Comparison of ENCODE assay signal across 15 mouse cellular contexts in genomic region chr6:34906661-34907060, GRCm38 (mm10). TPM values are rescaled to one million over a fixed set of nuclear protein-coding genes. Genes with fewer than 3 reads are reported as not detected.
DNase-seq lines count a peak whose midpoint lies in the region; ATAC-seq and TF ChIP-seq lines count a peak whose summit lies in the region.
"Had no signal": no experiment of that assay in that cellular context is flagged by ENCODE, and none has a peak within 500 bp of the region (broad histone marks: within the 10 kb centered on the region; RNA-seq: fewer than 3 reads in every experiment).

No protein-coding gene starts in this region.

- H3K4me1 ChIP-seq in lung, postnatal 0 days (ENCODE audit: insufficient read depth, low read depth, low read length), result peaks cover 17% of the 10 kb centered on the region; the same call in 1 of the 2 replicates
- H3K4me1 ChIP-seq in midbrain, embryonic 15.5 days, result peaks cover 17% of the 10 kb centered on the region

- H3K9ac ChIP-seq in lung, postnatal 0 days (replicated peaks; ENCODE audit: low read depth), result no peak overlapping the region
- no peak overlapping the region for H3K9ac ChIP-seq in midbrain, embryonic 15.5 days
- H3K9ac ChIP-seq: forebrain, embryonic 12.5 days; heart, embryonic 15.5 days had no signal

- peaks cover 71% of the 10 kb centered on the region for H3K79me2 ChIP-seq in macrophage (ENCODE audit: inconsistent target)

- no peak overlapping the region for H3K4me2 ChIP-seq in lung, postnatal 0 days (replicated peaks; ENCODE audit: low read depth, low read length)
- no peak overlapping the region for H3K4me2 ChIP-seq in midbrain, embryonic 15.5 days
- H3K4me2 ChIP-seq: forebrain, embryonic 12.5 days; heart, embryonic 15.5 days had no signal

- TF ChIP-seq EP300 in lung, postnatal 0 days (IDR thresholded peaks at IDR 0.05), result no peak

- no peaks in the 10 kb centered on the region for H3K27me3 ChIP-seq in lung, postnatal 0 days (replicated peaks; ENCODE audit: insufficient read depth, low read length)
- H3K27me3 ChIP-seq in midbrain, embryonic 15.5 days (replicated peaks), result no peaks in the 10 kb centered on the region
- H3K27me3 ChIP-seq: forebrain, embryonic 12.5 days; heart, embryonic 15.5 days had no signal

- peak; percentile 38 for DNase-seq in gastrocnemius, postnatal 25 days
- DNase-seq in gastrocnemius, postnatal 4 days (ENCODE audit: low spot score in 2 of 2), result no peak
- peak; percentile 33 for DNase-seq in lung, postnatal 0 days (ENCODE audit: low spot score)
- no peak for DNase-seq in lung, postnatal 14 days
- DNase-seq in kidney, adult 9 months, result peak; percentile 96
- DNase-seq in testis, postnatal 14 days (ENCODE audit: low spot score), result no peak

- no peak for ATAC-seq in lung, postnatal 0 days
- no peak for ATAC-seq in midbrain, embryonic 15.5 days (replicated peaks)
- ATAC-seq: CD4-positive, CD25-positive, alpha-beta regulatory T cell, adult 4 months had no signal

- peaks cover 7% of the 10 kb centered on the region; the same call in 1 of the 2 replicates for H3K36me3 ChIP-seq in lung, postnatal 0 days (ENCODE audit: insufficient read depth, low read length)
- peaks cover 23% of the 10 kb centered on the region; the same call in 1 of the 2 replicates for H3K36me3 ChIP-seq in macrophage (ENCODE audit: inconsistent target)
- H3K36me3 ChIP-seq in midbrain, embryonic 15.5 days (replicated peaks), result peaks cover 15% of the 10 kb centered on the region; the same call in 1 of the 2 replicates

- TF ChIP-seq CTCF in lung, postnatal 0 days (IDR thresholded peaks at IDR 0.05), result no peak

- H3K4me3 ChIP-seq in lung, postnatal 0 days (ENCODE audit: low read depth, low read length), result no peak overlapping the region
- H3K4me3 ChIP-seq in macrophage (ENCODE audit: inconsistent target), result no peak overlapping the region
- no peak overlapping the region for H3K4me3 ChIP-seq in midbrain, embryonic 15.5 days
- H3K4me3 ChIP-seq: forebrain, embryonic 12.5 days; heart, embryonic 15.5 days; myocyte had no signal

- 0 out of 2 replicates have a peak overlapping the region, but pooled peaks have one; percentile 9 for H3K27ac ChIP-seq in lung, postnatal 0 days (ENCODE audit: low read length)
- H3K27ac ChIP-seq in macrophage, result peak overlapping the region; percentile 97
- H3K27ac ChIP-seq in midbrain, embryonic 15.5 days, result no peak overlapping the region
- H3K27ac ChIP-seq: forebrain, embryonic 12.5 days; heart, embryonic 15.5 days had no signal

- 54% methylated on average over 4 of the region's 4 CpGs for WGBS in lung, postnatal 0 days
- WGBS in macrophage (ENCODE audit: missing documents), result 64% methylated on average over 4 of the region's 4 CpGs
- 91% methylated on average over 4 of the region's 4 CpGs for WGBS in midbrain, embryonic 15.5 days

- no peaks in the 10 kb centered on the region for H3K9me3 ChIP-seq in lung, postnatal 0 days (ENCODE audit: low read length)
- no peaks in the 10 kb centered on the region for H3K9me3 ChIP-seq in midbrain, embryonic 15.5 days
- H3K9me3 ChIP-seq: forebrain, embryonic 12.5 days; heart, embryonic 15.5 days had no signal

RNA-seq across cellular contexts. Expression of gene Wdr91, which starts 4.0 kb away (rescaled TPM):
- total RNA-seq in gastrocnemius, postnatal 25 days (2021), result 1 to 10 TPM; 5.1 to 5.8 TPM
- 10 to 100 TPM; 17.5 to 18.7 TPM for total RNA-seq in gastrocnemius, postnatal 4 days (2021)
- 19.9 and 21.1 TPM in 2 replicates for polyA plus RNA-seq in lung, postnatal 0 days (2015; fragmentation: Nextera tagmentation; extraction: Ambion mirVana)
- total RNA-seq in macrophage (2018; cell fraction: chromatin; rRNA removed), result 100 to 1,000 TPM; 229 to 803 (median 498) TPM
- 100 to 1,000 TPM in 23 of 26 experiments, 10 to 100 TPM in 3; 87.0 to 154 (median 126) TPM for total RNA-seq in macrophage (2018; cell fraction: cytosol; rRNA removed)
- total RNA-seq in macrophage (2018; cell fraction: nucleus; rRNA removed), result 100 to 1,000 TPM; 124 to 721 (median 374) TPM
- 86.6 to 195 TPM (median 145 TPM) in 3 replicates for polyA plus RNA-seq in macrophage (2018)
- 15.5 and 16.1 TPM in 2 replicates for polyA plus RNA-seq in midbrain, embryonic 15.5 days (2015; fragmentation: Nextera tagmentation; extraction: Ambion mirVana)

RNA-seq across cellular contexts. Expression of gene Stra8, which starts 13.3 kb away (rescaled TPM):
- not detected for total RNA-seq in gastrocnemius, postnatal 25 days (2021)
- total RNA-seq in gastrocnemius, postnatal 4 days (2021), result not detected
- polyA plus RNA-seq in lung, postnatal 0 days (2015; fragmentation: Nextera tagmentation; extraction: Ambion mirVana), result 0.10 TPM in 1 of 2 replicates, not detected in the other
- total RNA-seq in macrophage (2018; cell fraction: chromatin; rRNA removed), result not detected
- not detected for total RNA-seq in macrophage (2018; cell fraction: cytosol; rRNA removed)
- total RNA-seq in macrophage (2018; cell fraction: nucleus; rRNA removed), result not detected
- polyA plus RNA-seq in macrophage (2018), result not detected in 3 replicates
- polyA plus RNA-seq in midbrain, embryonic 15.5 days (2015; fragmentation: Nextera tagmentation; extraction: Ambion mirVana), result not detected in 2 replicates
- total RNA-seq: left cerebral cortex, postnatal 10 days; megakaryocyte progenitor cell, adult 5-6 weeks had no signal
- polyA plus RNA-seq: forebrain, embryonic 12.5 days; heart, embryonic 15.5 days; intestine, embryonic 14.5 days; myocyte had no signal

RNA-seq across cellular contexts. Expression of gene Cyren, which starts 28.8 kb away (rescaled TPM):
- 1 to 10 TPM; 2.6 to 4.1 TPM for total RNA-seq in gastrocnemius, postnatal 25 days (2021)
- total RNA-seq in gastrocnemius, postnatal 4 days (2021), result 1 to 10 TPM; 7.9 TPM
- 12.6 and 13.8 TPM in 2 replicates for polyA plus RNA-seq in lung, postnatal 0 days (2015; fragmentation: Nextera tagmentation; extraction: Ambion mirVana)
- 100 to 1,000 TPM in 2 of 26 experiments, 10 to 100 TPM in 21, 1 to 10 TPM in 3; 6.2 to 128 (median 19.9) TPM for total RNA-seq in macrophage (2018; cell fraction: chromatin; rRNA removed)
- total RNA-seq in macrophage (2018; cell fraction: cytosol; rRNA removed), result 1 to 10 TPM; 1.7 to 4.5 (median 3.0) TPM
- total RNA-seq in macrophage (2018; cell fraction: nucleus; rRNA removed), result 100 to 1,000 TPM in 1 of 26 experiments, 10 to 100 TPM in 21, 1 to 10 TPM in 4; 3.3 to 115 (median 18.1) TPM
- polyA plus RNA-seq in macrophage (2018), result 3.3 to 10.6 TPM (median 4.3 TPM) in 3 replicates
- polyA plus RNA-seq in midbrain, embryonic 15.5 days (2015; fragmentation: Nextera tagmentation; extraction: Ambion mirVana), result 10.6 and 11.3 TPM in 2 replicates

RNA-seq across cellular contexts. Expression of gene Tmem140, which starts 43.7 kb away (rescaled TPM):
- 10 to 100 TPM; 15.5 to 24.0 TPM for total RNA-seq in gastrocnemius, postnatal 25 days (2021)
- 1 to 10 TPM; 8.6 to 9.7 TPM for total RNA-seq in gastrocnemius, postnatal 4 days (2021)
- polyA plus RNA-seq in lung, postnatal 0 days (2015; fragmentation: Nextera tagmentation; extraction: Ambion mirVana), result 30.6 and 34.9 TPM in 2 replicates
- 100 to 1,000 TPM in 11 of 26 experiments, 10 to 100 TPM in 15; 18.5 to 254 (median 80.7) TPM for total RNA-seq in macrophage (2018; cell fraction: chromatin; rRNA removed)
- total RNA-seq in macrophage (2018; cell fraction: cytosol; rRNA removed), result 100 to 1,000 TPM in 18 of 26 experiments, 10 to 100 TPM in 8; 39.9 to 208 (median 143) TPM
- total RNA-seq in macrophage (2018; cell fraction: nucleus; rRNA removed), result 100 to 1,000 TPM in 16 of 26 experiments, 10 to 100 TPM in 10; 39.3 to 284 (median 118) TPM
- 41.8 to 184 TPM (median 113 TPM) in 3 replicates for polyA plus RNA-seq in macrophage (2018)
- 1.5 and 1.9 TPM in 2 replicates for polyA plus RNA-seq in midbrain, embryonic 15.5 days (2015; fragmentation: Nextera tagmentation; extraction: Ambion mirVana)

Comparison
In these comparisons a context has a peak if more than half of its experiments do, and no peak if none do; other contexts are left out.
1. DNase-seq: peak in gastrocnemius, postnatal 25 days (single experiment), lung, postnatal 0 days (single experiment) and kidney, adult 9 months (single experiment); none in gastrocnemius, postnatal 4 days (0 of 2), lung, postnatal 14 days (single experiment) and testis, postnatal 14 days (single experiment).